Mouse (Mus musculus) brain, embryonic 14.5 days (tissue): ENCODE results near the gene Wipi1.

Source experiments
- CTCF ChIP-seq: fragments of 200-500 bp; IDR thresholded peaks from 2 replicates; pipeline ENCODE4 v1.5.1; 2012; ENCODE audit warnings: inconsistent platforms, mild to moderate bottlenecking, moderate library complexity, borderline replicate concordance; ENCODE audit not compliant: insufficient read depth, insufficient read length; ENCODE audit errors: extremely low read depth
- POLR2A ChIP-seq: fragments of 200-500 bp; IDR thresholded peaks from 2 replicates; pipeline ENCODE4 v1.6.1; 2012; ENCODE audit warnings: mild to moderate bottlenecking, inconsistent platforms, borderline replicate concordance; ENCODE audit not compliant: poor library complexity, insufficient read depth, insufficient read length, severe bottlenecking; ENCODE audit errors: extremely low read depth

- TF ChIP-seq CTCF, result no peak
- TF ChIP-seq POLR2A, result no peak
These were observed 33.2 kb downstream of the Wipi1 start for GRCm38 (mm10) chr11:109578536-109578935.
